In the genomic region with DNA sequence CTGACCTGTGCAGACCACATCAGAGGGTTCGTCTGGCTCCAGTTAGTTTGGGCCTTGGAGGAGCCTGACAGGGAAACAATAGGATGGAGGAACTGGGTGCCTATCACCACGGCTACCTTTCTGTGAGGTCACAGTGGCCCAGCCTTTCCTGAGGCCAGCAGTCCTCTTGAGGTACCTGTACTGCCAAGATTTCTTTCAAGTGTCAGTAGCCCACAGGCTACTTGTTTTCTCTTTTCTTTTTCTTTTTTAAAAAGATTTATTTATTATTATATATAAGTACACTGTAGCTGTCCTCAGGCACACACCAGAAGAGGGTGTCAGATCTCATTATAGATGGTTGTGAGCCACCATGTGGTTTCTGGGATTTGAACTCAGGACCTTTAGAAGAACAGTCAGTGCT, we compare ENCODE assay signal across 14 mouse cellular contexts. TPM values are rescaled to one million over a fixed set of nuclear protein-coding genes. Genes with fewer than 3 reads are reported as not detected.
DNase-seq lines count a peak whose midpoint lies in the region; ATAC-seq and TF ChIP-seq lines count a peak whose summit lies in the region.
"Had no signal": no experiment of that assay in that cellular context is flagged by ENCODE, and none has a peak within 500 bp of the region (broad histone marks: within the 10 kb centered on the region; RNA-seq: fewer than 3 reads in every experiment).

A gene (minus strand): TSS at position 101 of the 400 bp plus-strand sequence.

- no peak for TF ChIP-seq CTCF in CH12.LX (conservative IDR thresholded peaks at IDR 0.05 in 1 of 2, IDR thresholded peaks at IDR 0.05 in 1 of 2; ENCODE audit: low read depth in 2 of 2, low read length in 2 of 2)
- TF ChIP-seq CTCF in liver, postnatal 0 days (IDR thresholded peaks at IDR 0.05; ENCODE audit: low read depth), result no peak

- TF ChIP-seq RAD21 in CH12.LX (IDR thresholded peaks at IDR 0.05; ENCODE audit: low read depth, low read length), result no peak

- no peaks in the 10 kb centered on the region for H3K79me2 ChIP-seq in CH12.LX (replicated peaks; ENCODE audit: control insufficient read depth, extremely low read depth, insufficient read depth, poor library complexity, severe bottlenecking)

- no peak for ATAC-seq in liver, postnatal 0 days

- H3K9me3 ChIP-seq in CH12.LX (replicated peaks; ENCODE audit: low read length), result no peaks in the 10 kb centered on the region
- H3K9me3 ChIP-seq in liver, postnatal 0 days (ENCODE audit: low read length), result no peaks in the 10 kb centered on the region
- H3K9me3 ChIP-seq: limb, embryonic 12.5 days had no signal

- in situ Hi-C loops in CH12.LX (cut with MboI; ENCODE audit: low pct_ligation_motif_present, low pct_unique_long_range_greater_than_20kb, low sequenced_read_pairs), result no loop called here

- H3K9ac ChIP-seq in CH12.LX (ENCODE audit: insufficient read depth, low read depth), result peak within 1 kb of the TSS; percentile 21; the same call in 1 of the 2 replicates
- H3K9ac ChIP-seq in liver, postnatal 0 days (replicated peaks), result no peak within 1 kb of the TSS
- H3K9ac ChIP-seq: limb, embryonic 12.5 days had no signal

- H3K4me1 ChIP-seq in CH12.LX (ENCODE audit: control insufficient read depth in 1 of 2, insufficient read depth in 2 of 2), result peaks cover 17 to 50% of the 10 kb centered on the region in 2 experiments
- no peaks in the 10 kb centered on the region for H3K4me1 ChIP-seq in brown adipose tissue, adult 24 weeks (ENCODE audit: control insufficient read depth, insufficient read depth, insufficient read length, low read length)
- 0 out of 2 replicates have a peak, but pooled peaks cover 4% of the 10 kb centered on the region for H3K4me1 ChIP-seq in liver, postnatal 0 days (ENCODE audit: insufficient read depth)

- WGBS in liver, postnatal 0 days (ENCODE audit: insufficient replicate concordance), result 54% methylated on average over 2 of the region's 2 CpGs

- peak within 1 kb of the TSS; percentile 96 for H3K27ac ChIP-seq in CH12.LX (ENCODE audit: insufficient read depth, low read depth)
- no peak within 1 kb of the TSS for H3K27ac ChIP-seq in brown adipose tissue, adult 24 weeks (replicated peaks; ENCODE audit: low read depth, low read length)
- H3K27ac ChIP-seq in liver, postnatal 0 days (ENCODE audit: low read depth), result no peak within 1 kb of the TSS
- H3K27ac ChIP-seq: limb, embryonic 12.5 days had no signal

- H3K36me3 ChIP-seq in CH12.LX (replicated peaks in 1 of 2; ENCODE audit: control insufficient read depth in 1 of 2, insufficient read depth in 1 of 2, low read length in 1 of 2), result no peaks in the 10 kb centered on the region
- no peaks in the 10 kb centered on the region for H3K36me3 ChIP-seq in liver, postnatal 0 days (replicated peaks; ENCODE audit: insufficient read depth, low read length)
- H3K36me3 ChIP-seq: limb, embryonic 12.5 days had no signal

- peak within 1 kb of the TSS; percentile 3; the same call in 1 of the 2 replicates for H3K4me2 ChIP-seq in CH12.LX (ENCODE audit: insufficient read depth, low read depth, poor library complexity, severe bottlenecking)
- no peak within 1 kb of the TSS for H3K4me2 ChIP-seq in liver, postnatal 0 days (ENCODE audit: low read depth, low read length)
- H3K4me2 ChIP-seq: limb, embryonic 12.5 days had no signal

- no peak for TF ChIP-seq POLR2A in CH12.LX (IDR thresholded peaks at IDR 0.05; ENCODE audit: low read depth, low read length)

- H3K4me3 ChIP-seq in CH12.LX (replicated peaks in 1 of 3; ENCODE audit: low read depth in 2 of 3, low read length in 2 of 3, poor library complexity in 1 of 3), result no peak within 1 kb of the TSS
- H3K4me3 ChIP-seq in brown adipose tissue, adult 24 weeks (ENCODE audit: insufficient read depth, low read depth, low read length), result no peak within 1 kb of the TSS
- no peak within 1 kb of the TSS for H3K4me3 ChIP-seq in liver, postnatal 0 days (ENCODE audit: low read depth, low read length)
- H3K4me3 ChIP-seq: erythroblast, embryonic 14.5 days; limb, embryonic 12.5 days had no signal

- dilution Hi-C loops in CH12.LX (cut with MboI; ENCODE audit: extremely low pct_ligation_motif_present, extremely low pct_unique_long_range_greater_than_20kb, low sequenced_read_pairs), result no loop called here

- no peaks in the 10 kb centered on the region for H3K27me3 ChIP-seq in CH12.LX (replicated peaks)
- H3K27me3 ChIP-seq in liver, postnatal 0 days (ENCODE audit: insufficient read depth, low read length), result no peaks in the 10 kb centered on the region
- H3K27me3 ChIP-seq: limb, embryonic 12.5 days had no signal

- TF ChIP-seq EP300 in CH12.LX (IDR thresholded peaks at IDR 0.05; ENCODE audit: low read length), result no peak
- TF ChIP-seq EP300 in liver, postnatal 0 days (IDR thresholded peaks at IDR 0.05; ENCODE audit: low read depth), result no peak

- no peak for DNase-seq in layer of hippocampus, postnatal 36 days
- no peak for DNase-seq in layer of hippocampus, adult 11-12 months (ENCODE audit: low spot score)
- DNase-seq in CH12.LX (ENCODE audit: extremely low read depth), result no peak
- DNase-seq in liver, postnatal 0 days, result no peak
- no peak for DNase-seq in retina, embryonic 14.5 days (ENCODE audit: low spot score)
- DNase-seq in right cerebral cortex, postnatal 4 days, result no peak
- DNase-seq: adrenal gland, postnatal 36 days; cerebellum, adult 9-11 months; heart, postnatal 4 days; right cerebral cortex, postnatal 14 days; thymus, postnatal 14 days had no signal

TF ChIP-seq in CH12.LX, 34 proteins besides CTCF, POLR2A, EP300 and RAD21:
- TF ChIP-seq SIN3A (IDR thresholded peaks at IDR 0.05; ENCODE audit: low read length) (no peak), MAFK (IDR thresholded peaks at IDR 0.05; ENCODE audit: insufficient replicate concordance, low read length) (no peak), TCF12 (IDR thresholded peaks at IDR 0.05; ENCODE audit: low read depth, low read length) (no peak), ZC3H11A (IDR thresholded peaks at IDR 0.05; ENCODE audit: low read depth, low read length) (no peak), MAX (IDR thresholded peaks at IDR 0.05; ENCODE audit: low read length) (no peak), NELFE (IDR thresholded peaks at IDR 0.05; ENCODE audit: low read depth, low read length) (no peak), NRF1 (IDR thresholded peaks at IDR 0.05; ENCODE audit: low read depth, low read length) (no peak), JUN (IDR thresholded peaks at IDR 0.05; ENCODE audit: insufficient read depth, low read depth, low read length) (no peak), ELF1 (IDR thresholded peaks at IDR 0.05; ENCODE audit: low read depth, low read length) (no peak), E2F4 (IDR thresholded peaks at IDR 0.05; ENCODE audit: insufficient replicate concordance, low read depth, low read length) (no peak), GABPA (IDR thresholded peaks at IDR 0.05; ENCODE audit: insufficient replicate concordance, low read depth, low read length) (no peak), TBP (conservative IDR thresholded peaks at IDR 0.05; ENCODE audit: low read depth, low read length) (no peak), JUND (conservative IDR thresholded peaks at IDR 0.05; ENCODE audit: low read depth, low read length) (no peak), ZMIZ1 (IDR thresholded peaks at IDR 0.05; ENCODE audit: low read depth, low read length) (no peak), ETS1 (conservative IDR thresholded peaks at IDR 0.05; ENCODE audit: low read depth, low read length) (no peak), USF2 (conservative IDR thresholded peaks at IDR 0.05; ENCODE audit: low read depth, low read length) (no peak), ZNF384 (IDR thresholded peaks at IDR 0.05; ENCODE audit: low read depth, low read length) (no peak), MXI1 (IDR thresholded peaks at IDR 0.05; ENCODE audit: low read depth, low read length) (no peak), CHD2 (IDR thresholded peaks at IDR 0.05; ENCODE audit: low read length) (no peak), UBTF (IDR thresholded peaks at IDR 0.05; ENCODE audit: low read depth, low read length) (no peak)
TF ChIP-seq in CH12.LX: peak in this region for 0.

RNA-seq across cellular contexts. Expression of the gene that starts here (rescaled TPM):
- total RNA-seq in layer of hippocampus, postnatal 36 days (2021), result 10 to 100 TPM; 10.1 to 10.9 TPM
- total RNA-seq in CH12.LX (2012; rRNA removed) (7.0 and 14.7 TPM in 2 replicates), CH12.LX (2014; rRNA removed) (14.1 and 15.5 TPM in 2 replicates)
- 14.7 and 19.7 TPM in 2 replicates for polyA plus RNA-seq in CH12.LX (2012; ENCODE audit: insufficient read length, low read depth)
- polyA plus RNA-seq in brown adipose tissue, adult 24 weeks (2012; ENCODE audit: insufficient read depth, insufficient read length, missing spikeins), result 10.5 and 14.3 TPM in 2 replicates
- 34.1 and 39.1 TPM in 2 replicates for polyA plus RNA-seq in liver, postnatal 0 days (2015; fragmentation: Nextera tagmentation; extraction: Ambion mirVana)
- polyA plus RNA-seq: erythroblast, embryonic 14.5 days had no signal
